Mouse (Mus musculus) liver, postnatal 0 days (tissue): ENCODE data around the gene Cstad.

ENCODE experiments used
- CTCF ChIP-seq: sonication (generic); IDR thresholded peaks from 2 replicates; pipeline ENCODE4 v1.5.1; 2016; ENCODE audit warnings: antibody characterized with exemption, low read depth
- EP300 ChIP-seq: IDR thresholded peaks from 2 replicates; pipeline ENCODE4 v1.6.1; 2016; ENCODE audit warnings: antibody characterized with exemption, low read depth, mild to moderate bottlenecking

GRCm38 (mm10) chr2:30545706-30546105, 49.1 kb upstream of the Cstad start:
- TF ChIP-seq CTCF (no peak), EP300 (no peak)
